Mouse (Mus musculus) heart, postnatal 25 days (tissue): Measurements from ENCODE around the gene Slc28a1. TPM values are rescaled to one million over a fixed set of nuclear protein-coding genes. Genes with fewer than 3 reads are reported as not detected.

Experiments used
- DNase-seq: peaks from one replicate; pipeline ENCODE4 v3.0.0; 2022; ENCODE audit warnings: low spot score
- intact Hi-C: fragments of 180-260 bp; cut with DNase I; formaldehyde crosslinking; loops from one replicate; pipeline ENCODE4 v1.15.1; 2025
- total RNA-seq, 2 experiments: library from RNA; stranded (reverse); gene quantifications; 2 replicates each; pipeline ENCODE4 v1.2.3; 2021

Slc28a1 gene
- total RNA-seq = under 1 TPM; 0.10 to 0.11 TPM

DNA sequence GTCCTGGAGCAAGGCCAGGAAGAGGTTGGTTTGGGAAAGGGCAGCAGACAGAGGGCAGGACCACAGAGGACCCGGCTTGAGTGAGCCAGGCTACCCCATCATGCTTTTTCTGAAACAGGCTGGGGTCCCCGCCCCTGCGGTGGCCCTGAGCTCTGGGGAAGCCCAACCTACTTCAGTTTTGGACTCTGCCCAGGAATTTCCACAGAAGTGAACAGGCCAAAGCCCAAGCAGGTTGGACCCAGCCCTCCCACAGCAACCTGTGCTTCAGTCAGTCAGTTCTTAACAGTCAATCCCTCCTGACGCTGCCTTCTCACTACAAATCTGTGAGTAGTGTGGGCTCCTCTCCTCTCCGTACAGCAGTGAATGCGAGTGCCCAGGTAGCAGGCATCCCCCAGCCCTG is at the start of gene Slc28a1:
Gene Slc28a1 (plus strand): TSS at position 245 of the 400 bp plus-strand sequence.
- intact Hi-C loops = loop anchor here (5.0 kb wide), 1 partner anchor 38 kb away; no protein-coding TSS in a partner anchor
- DNase-seq = no peak

DNA sequence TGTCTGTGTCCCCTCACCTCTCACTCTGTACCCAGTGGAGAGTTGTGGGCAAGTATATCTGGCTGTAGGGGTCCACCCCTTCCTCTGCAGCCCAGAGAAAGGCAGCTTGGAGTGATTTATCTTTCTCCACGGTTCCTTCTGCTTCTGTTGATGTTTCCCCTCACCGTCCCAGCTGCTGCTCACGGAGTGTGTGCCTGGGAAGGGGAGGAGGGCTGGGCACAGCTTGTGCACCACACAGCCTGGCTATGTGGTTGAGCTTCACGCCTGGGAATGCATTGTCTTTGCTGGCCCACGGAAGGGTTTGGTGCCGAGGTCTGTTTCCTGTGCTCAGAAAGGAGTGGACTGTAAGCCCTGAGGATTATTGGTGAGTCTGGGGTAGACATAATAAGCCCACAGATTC is 47.9 kb upstream of the Slc28a1 start:
- intact Hi-C loops = no loop called here

DNA sequence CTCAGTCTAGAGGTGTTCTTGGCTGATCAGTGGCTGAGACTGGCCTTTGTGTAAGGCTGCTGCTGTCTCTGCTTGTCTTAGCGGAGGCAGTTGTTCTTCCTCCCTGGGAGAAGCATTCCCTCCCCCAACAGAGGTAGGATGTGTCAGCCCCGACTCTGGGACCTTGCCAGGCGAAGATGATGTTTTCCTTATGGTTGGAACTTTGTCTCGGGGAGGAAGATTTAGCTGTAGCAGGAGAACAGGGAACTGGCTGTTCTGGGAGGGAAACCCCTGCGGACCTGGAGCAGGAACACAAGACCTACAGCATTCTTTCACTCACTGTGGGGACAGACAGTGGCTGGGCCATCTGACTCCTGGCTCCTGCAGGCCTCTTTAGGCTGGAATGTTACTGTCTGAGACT is 42.1 kb upstream of the Slc28a1 start:
- intact Hi-C loops = no loop called here
- peak; percentile 79 for DNase-seq

More for the DNA sequence above, 47.9 kb upstream of the Slc28a1 start:
- no peak for DNase-seq

DNA sequence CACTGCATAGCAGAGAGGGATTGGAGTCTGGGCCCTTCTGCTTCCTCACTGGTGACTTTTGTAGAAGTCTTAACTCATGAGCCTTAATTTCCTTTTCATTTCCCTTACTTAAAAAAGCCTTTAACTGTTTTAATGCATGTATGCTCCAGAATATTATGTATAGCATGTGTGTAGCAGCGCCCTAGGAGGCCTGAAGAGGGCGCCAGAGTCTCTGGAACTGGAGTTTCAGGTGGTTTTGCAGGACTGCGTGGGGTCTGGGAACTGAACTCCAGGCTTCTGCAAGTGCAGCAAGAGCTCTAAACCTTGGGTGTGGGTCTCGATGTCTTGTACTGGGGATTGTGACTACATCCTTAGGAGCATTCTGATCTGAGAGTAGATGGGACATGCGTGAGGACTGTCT is 41.3 kb upstream of the Slc28a1 start:
- DNase-seq = no peak
- intact Hi-C loops = no loop called here

DNA sequence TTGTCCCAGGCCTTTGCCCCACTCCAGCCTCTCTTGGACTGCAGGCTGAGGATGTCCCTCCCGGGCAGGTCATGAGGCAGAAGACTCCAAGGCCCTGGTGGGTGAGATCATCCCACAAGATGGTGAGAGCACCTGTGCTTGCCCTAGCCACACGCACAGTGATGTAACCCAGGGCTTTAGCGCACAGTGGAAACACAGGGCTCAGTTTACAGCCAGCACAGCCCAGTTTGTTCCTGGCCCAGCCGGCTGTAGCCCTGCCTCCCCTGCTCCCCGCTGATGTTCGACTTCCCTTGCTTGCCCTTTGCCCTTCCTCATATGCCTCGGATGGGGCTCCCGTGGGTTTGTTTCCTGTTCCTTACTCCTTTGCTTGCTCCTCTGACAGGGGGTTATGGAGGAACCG is 40.1 kb upstream of the Slc28a1 start:
- intact Hi-C loops = no loop called here
- DNase-seq = no peak

DNA sequence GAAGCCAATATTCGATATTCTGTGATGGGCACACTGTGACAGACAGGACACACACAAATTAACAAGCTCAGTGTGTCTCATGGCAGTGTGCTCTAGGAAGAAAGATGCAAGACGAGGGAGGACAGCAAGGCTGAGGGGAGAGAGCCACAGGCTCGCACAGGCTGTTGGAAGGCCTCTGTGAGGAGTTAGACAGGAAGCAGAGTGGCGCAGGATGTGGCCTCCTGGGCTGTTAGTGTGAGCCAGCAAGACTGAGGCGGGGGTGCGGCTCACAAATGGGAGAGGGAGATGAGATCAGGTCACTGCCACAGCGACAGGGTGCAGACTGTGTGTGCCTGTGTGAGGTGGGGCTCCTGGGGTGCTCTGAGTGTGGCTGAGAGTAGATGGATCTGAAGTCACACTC is 39.3 kb upstream of the Slc28a1 start:
- no peak for DNase-seq
- intact Hi-C loops = loop anchor here (5.0 kb wide), 1 partner anchor 62 kb away; no protein-coding TSS in a partner anchor

DNA sequence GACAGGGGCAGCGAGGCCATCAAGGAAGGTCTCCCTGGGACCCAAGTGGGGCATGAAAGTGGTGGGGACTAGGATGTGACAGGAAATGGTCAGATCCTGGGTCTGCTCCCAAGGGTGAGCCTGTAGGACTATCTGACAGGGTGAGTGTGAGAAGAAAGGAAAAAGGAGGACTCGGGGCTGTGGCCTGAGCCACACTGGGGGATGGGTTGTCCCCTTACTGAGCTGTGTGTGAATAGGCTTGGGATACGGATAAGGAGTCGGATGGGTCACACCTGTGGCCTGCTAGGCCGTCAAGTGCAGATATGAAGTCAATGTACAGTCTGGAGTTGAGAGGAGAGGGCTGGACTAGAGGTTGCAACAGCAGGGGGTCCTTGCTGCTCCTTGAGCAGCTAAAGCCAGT is 38.9 kb upstream of the Slc28a1 start:
- DNase-seq = no peak
- intact Hi-C loops = loop anchor here (2.0 to 5.0 kb wide), 2 partner anchors 17 to 62 kb away; no protein-coding TSS in a partner anchor

DNA sequence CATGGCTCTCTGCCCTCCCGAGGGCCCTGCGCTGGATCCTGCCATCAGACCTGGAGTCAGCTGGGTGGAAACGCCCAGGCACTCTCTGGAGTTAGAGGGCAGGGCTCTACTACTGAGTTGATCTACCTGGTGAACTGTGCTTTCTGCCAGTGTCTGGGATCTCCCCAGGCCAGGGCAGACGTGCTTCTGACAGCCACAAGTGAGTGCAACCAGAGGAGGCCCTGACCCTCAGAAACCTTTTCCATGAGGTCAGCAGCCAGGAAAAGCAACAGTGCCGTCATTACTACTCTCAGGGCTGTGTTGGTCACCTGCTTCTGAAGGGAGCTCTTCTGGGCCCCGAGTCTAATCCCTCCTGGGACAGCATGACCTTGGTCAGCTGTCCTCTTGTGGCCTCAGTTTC is 37.6 kb upstream of the Slc28a1 start:
- intact Hi-C loops = loop anchor here (2.0 to 5.0 kb wide), 2 partner anchors 18 to 60 kb away; no protein-coding TSS in a partner anchor
- no peak for DNase-seq

DNA sequence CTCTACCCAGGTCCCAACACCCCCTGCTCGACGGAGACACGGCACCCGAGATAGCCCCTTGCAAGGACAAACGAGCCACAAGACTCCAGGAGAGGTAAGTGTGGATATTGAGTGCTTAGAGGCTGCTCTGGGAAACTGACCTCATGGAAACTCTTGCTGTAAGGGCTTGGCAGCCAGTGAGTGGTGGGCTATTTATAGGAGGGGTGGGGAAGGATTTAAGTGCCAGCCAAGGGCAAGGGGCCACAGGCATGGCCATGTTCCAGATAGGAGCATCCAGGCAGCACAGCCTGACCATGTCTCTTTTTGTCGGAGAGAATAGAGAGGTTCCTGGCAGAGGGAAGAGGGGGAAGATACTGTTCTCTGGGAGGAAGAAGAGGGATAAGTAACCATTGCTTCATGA is 35.9 kb upstream of the Slc28a1 start:
- DNase-seq = peak; percentile 38

DNA sequence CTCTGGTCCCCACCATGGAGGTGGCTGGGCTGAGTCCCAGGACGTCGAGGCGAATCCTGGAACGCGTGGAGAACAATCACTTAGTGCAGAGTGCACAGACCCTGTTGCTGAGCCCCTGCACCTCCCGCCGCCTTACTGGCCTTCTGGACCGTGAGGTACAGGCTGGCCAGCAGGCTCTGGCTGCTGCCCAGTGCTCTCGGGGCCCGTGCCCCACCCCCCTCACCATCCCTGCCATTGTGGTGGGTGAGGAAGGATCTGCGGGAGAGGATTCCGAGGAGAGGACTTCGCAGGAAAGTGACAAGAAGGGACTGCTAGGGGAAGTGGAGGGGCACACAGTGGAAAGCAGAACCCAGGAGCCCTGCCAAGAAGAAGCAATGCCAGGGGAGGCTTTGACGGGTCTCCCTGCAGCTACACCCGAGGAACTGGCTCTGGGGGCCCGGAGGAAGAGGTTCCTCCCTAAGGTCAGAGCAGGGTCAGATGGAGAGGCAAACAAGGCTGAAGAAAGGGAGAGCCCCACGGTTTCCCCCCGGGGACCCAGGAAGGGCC is 21.1 kb upstream of the Slc28a1 start:
- intact Hi-C loops = no loop called here
- DNase-seq = no peak

More for the DNA sequence above, 35.9 kb upstream of the Slc28a1 start:
- intact Hi-C loops = loop anchor here (5.0 kb wide), 1 partner anchor 59 kb away; no protein-coding TSS in a partner anchor

DNA sequence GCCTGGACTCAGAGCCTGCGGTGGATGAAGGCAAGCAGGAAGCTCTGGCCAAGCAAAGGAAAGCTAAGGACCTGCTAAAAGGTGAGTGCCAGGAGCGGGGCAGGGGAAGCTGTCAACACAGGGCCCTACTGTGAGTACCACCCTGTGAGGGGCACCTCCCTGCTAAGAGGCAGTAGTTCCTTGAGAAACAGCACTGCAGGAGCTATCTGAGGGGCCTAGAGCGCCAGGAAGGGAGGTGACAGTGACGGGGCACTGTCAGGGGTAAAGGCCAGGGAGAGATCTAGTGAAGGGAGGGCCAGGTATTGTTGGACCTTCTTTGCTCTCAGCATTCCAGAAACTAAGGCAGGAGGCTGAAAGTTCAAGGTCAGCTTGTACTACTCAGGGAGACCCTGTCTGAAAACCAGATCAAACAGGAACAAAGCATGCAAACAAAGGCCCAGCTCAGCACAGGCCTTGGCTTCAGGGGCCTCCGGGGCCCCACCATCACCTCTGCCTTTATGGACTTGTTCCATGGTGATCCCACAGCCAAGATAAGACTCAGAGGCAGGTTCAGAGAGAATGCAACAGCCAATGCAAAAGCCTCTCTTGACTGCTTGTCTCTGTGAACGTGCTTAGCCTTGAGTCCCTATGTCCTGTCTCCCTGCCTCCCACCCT is 20.4 kb upstream of the Slc28a1 start:
- DNase-seq = no peak
- intact Hi-C loops = no loop called here

DNA sequence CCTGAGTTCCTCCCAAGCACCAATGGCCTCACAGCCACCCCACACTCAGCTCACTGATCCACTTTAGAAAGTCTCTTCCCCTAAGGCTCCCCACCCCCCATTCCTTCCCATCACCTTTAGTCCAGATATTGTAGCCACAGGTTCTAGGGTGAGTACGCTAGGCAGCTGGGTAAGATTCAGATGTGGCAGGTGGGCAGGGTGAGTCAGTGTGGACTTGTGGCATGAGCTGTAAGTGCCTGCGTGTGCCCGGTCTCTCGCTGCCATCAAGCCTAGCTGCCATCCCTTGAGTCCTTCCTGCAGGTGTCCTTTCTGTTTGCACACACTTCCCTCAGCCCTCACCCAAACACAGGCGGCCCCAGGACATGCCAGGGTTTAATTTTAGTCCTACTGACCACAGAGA is 14.3 kb upstream of the Slc28a1 start:
- DNase-seq = no peak
- intact Hi-C loops = no loop called here

DNA sequence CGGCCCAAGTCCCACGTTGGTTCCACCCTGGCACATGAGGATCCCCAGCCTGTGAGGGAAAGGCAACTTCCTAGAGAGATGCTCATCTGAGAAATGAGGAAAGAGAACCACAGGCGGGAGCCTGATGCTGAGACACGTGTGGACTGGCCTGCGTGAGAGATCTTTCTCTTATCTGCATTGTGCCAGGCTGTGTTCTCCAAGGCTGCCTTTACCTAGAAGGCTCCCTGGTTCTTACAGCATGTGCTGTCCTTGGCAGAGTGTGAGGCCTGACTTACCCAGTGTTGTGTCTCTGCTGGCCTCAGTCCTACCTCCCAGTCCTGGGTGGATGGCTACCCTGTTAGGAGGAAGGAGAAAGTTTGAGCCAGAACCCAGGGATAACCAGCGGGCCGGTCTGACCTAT is 11.7 kb upstream of the Slc28a1 start:
- no peak for DNase-seq

DNA sequence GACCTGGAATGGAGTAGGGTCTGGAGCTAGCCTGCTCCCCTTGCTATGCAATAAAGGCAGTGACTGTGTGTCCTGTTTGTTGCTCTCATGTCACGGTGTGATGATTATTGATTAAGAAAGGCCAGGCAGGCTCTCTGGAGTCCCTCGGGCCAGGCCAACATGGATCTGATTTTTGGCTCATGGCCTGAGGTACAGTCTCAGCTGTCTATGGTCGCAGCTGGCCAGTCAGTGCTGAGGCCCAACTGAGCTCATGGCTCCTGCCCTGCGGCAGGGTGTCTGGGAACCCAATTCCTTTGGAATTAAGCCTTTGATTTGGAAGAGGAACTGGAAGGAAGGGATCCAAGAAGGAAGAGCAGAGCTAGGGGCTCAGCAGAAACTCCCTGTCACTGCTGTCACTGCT is 9.1 kb upstream of the Slc28a1 start:
- DNase-seq = no peak
- intact Hi-C loops = no loop called here

More for the DNA sequence above, 11.7 kb upstream of the Slc28a1 start:
- intact Hi-C loops = no loop called here

DNA sequence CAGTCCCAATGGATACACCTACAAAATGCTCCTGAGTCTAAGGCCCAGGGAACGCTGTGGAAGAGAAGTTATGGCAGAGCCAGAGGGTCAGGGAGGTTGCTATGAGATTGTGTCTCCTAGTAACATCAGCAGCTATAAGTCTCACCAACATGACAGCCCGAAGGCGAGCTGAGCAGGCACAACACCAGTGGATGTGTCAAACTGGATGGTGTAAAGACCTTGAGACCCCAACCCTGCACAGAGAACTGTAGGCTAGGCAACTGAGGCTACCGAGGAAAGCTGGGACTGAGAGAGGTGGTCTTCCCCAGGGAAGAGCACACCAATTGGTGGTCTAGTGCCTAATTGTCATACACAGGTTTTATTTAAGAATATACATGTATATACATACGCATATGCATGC is 6.4 kb upstream of the Slc28a1 start:
- intact Hi-C loops = no loop called here
- DNase-seq = no peak

DNA sequence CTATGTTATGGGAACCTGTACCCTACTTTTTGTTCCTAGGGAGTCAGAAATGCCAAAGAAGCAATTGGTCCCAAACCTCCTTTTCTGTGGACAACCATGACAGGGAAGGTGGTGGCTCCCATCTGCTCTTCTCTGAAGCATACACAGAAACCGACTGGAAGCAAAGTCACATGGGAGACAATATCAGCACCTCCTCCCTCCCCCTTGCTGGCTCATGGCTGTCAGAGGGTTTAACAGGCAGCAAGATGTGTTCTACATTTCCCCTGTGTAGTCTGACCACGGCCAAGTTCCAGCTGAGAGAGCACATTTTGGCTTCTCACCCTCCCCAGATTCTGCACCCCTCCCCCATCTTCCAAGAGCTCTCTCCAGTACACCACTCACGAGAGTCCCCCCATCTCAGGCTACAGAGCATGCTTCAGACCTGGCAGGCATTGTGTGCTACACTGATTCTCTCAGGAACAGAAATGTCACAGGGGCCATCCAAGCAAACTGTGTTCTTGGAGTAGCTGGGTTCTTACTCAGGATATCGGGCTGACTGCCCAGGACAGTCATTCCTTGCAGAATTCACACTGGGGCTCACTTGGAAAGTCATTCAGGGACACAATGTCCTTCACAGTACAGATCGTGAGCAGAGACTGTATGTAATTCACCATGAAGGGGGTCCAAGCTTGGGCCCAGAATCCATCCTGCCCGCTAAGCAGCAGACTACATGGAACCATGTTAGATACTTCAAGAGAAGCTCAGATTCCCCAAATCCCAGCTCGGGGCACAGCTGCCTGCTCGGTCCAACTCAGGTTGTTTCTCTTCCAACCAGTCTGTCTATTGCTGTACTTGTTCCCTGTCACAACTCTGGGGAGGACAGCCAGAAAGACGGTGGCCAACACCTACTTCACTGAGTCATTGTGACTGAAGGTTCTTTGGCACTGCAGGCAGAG is 4.6 kb upstream of the Slc28a1 start:
- intact Hi-C loops = loop anchor here (5.0 kb wide), 1 partner anchor 42 kb away; no protein-coding TSS in a partner anchor
- DNase-seq = peak; percentile 85

DNA sequence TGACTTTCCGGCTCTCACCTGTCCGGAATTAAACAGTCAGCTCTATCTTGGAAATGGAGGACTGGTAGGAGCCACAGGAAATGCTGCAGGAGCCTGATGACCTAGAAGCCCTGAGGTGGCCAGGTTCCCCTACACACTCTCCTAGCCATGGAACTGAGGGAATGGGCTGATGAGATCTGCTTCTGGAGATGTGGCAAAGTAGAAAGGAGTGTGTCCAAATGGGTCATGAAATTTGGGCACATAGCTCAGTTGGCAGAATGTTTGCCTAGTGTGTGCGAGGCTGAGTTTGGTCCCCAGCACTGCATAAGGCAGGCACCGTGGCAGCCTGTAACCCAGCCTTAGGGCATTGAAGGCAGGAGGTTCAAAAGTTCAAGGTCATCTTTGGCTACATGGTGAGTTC is 3.8 kb upstream of the Slc28a1 start:
- no peak for DNase-seq
- intact Hi-C loops = loop anchor here (5.0 kb wide), 1 partner anchor 42 kb away; no protein-coding TSS in a partner anchor

DNA sequence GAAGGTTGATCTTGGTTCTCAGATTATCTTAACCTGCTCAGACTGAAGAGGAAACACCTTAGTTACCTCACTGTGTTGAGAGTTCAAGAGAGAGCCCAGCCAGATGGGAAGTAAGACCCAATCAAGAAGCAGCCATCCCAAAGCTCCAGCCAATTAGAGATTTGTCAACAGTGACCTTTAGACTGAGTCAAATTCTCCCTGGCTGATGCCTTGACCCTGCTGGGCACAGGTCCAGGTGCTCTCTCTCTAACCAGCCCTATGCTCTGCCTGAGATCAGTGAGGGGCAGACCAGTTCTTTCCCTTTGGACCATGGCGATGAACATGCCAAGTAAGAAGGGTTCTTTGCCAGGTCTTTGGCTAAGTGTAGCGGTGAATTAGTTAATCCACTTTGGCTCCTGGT is 2.9 kb upstream of the Slc28a1 start:
- intact Hi-C loops = loop anchor here (5.0 kb wide), 1 partner anchor 41 kb away; no protein-coding TSS in a partner anchor
- DNase-seq = no peak

DNA sequence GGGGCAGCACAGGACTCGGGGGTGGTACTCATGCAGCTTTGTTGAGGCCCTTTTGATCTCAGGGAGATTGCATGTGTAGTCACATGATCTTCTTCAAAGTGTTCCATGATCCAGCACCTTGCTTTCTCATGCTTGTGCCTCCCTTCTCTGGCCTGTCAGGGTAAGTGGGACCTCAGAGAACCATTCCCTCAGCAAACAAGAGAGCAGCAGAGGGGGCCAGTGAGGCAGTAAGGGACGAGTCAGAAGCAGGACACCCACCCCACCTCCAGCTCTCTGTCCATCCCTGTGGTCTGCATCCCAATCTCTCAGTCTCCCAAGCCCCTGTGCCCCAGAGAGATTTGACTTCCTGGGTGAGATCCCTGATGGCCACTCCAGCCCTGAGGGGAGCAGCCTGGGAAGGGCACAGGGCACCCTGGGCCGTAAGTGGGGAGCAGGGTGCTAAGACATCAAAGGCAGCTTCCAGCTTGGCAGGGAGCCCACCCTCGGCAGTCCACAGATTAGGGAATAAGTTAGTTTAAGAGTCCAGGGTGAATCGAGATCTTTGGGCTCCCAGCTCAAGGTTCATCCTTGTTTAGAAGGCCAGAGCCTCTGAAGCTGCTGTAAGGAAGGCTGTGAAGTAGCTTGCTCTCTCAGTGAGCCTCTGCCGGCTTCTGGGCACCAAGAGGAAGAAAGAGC is 1.8 kb upstream of the Slc28a1 start:
- DNase-seq = no peak
- intact Hi-C loops = loop anchor here (5.0 kb wide), 1 partner anchor 39 kb away; no protein-coding TSS in a partner anchor

DNA sequence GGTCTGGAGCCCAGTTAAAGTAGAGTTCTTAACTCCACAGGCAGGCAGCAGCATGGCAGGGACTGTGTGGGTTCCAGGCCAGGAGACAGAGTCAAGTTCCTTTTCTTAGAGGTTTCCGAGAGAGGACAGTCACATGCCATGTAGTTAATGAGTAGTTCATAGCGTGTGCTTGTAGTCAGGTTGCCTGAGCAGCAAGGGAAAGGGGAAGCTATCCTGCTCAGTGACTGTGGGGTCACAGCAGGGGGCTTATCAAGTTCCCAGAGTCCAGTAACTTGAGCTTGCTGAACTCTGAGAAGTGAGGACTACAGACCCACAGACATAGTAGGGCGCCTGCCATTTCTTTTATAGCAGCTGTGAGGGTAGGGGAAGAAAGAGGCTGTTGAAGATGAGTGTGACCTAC is 6.5 kb downstream of the Slc28a1 start:
- no peak for DNase-seq
- intact Hi-C loops = no loop called here
